Mouse (Mus musculus): ENCODE results near the gene Hps1.

Gene Hps1

GRCm38 (mm10) chr19:42718101-42718500 lies 61.7 kb downstream of the Hps1 start:
- DNase-seq (ENCODE audit: low read depth, low spot score), result no peak

GRCm38 (mm10) chr19:42717668-42718067 lies 62.1 kb downstream of the Hps1 start:
- DNase-seq (ENCODE audit: low read depth, low spot score), result no peak

DNA sequence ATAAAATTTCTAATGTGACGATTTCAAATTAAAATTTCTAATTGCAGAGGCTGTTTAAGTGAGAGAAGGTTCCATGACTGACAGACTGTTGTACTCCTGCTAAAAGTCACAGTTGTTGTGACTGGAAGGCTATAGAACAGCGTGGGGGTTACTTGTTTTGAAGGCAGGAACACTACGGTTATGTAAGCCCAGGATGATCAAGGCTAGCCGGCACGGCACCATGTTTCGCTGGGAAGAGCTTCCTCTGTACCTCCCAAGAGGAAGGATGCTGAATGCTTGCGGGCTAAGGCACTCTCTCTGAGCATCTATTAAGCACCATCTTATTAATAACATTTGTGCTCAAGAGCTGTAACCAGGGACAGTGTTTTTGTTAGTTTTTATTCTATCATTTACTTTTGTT lies 63.3 kb downstream of the Hps1 start:
- no peak for DNase-seq (ENCODE audit: low read depth, low spot score)

DNA sequence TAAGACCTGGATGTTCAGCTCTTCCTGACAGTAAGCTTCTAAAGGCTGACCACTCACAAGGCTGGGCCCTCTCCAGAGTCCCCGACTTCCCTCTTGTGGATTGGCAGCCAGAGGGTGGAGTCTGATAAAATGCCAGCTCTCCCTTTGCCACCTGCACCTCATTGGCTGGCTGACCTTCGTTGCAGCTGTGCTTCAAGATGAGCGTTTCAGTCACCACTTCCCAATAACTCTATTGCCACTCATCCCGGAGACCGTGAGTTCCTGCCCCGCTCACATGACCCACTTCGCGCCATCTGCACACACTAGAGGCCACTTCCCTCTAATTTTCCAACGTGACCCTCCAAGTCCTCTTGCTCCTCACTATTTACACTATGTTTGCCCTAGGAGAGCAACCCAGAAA lies 66.0 kb downstream of the Hps1 start:
- DNase-seq (ENCODE audit: low read depth, low spot score), result no peak
